Mouse (Mus musculus) adrenal gland, adult 18-20 months (tissue): Measurements from ENCODE around the gene Pfpl. TPM values are rescaled to one million over a fixed set of nuclear protein-coding genes. Genes with fewer than 3 reads are reported as not detected.

Source experiments
- DNase-seq, 2 experiments: peaks; one replicate each; pipeline ENCODE4 v3.0.0; 2021 to 2022; ENCODE audit warnings: low spot score in 2 of 2
- long read RNA-seq, 2 experiments: library from polyadenylated mRNA; stranded (forward); transcript quantifications; one replicate each; pipeline ENCODE4 v2.0.0; 2021
- total RNA-seq, 2 experiments: library from RNA; stranded (reverse); gene quantifications; 1 replicate in 1 of 2; 2 replicates in 1 of 2; pipeline ENCODE4 v1.2.3; 2021

The Pfpl gene
- total RNA-seq: not detected
- long read RNA-seq, experiment 1: 0 reads
- long read RNA-seq, experiment 2: 0 reads

- DNase-seq: no peak
Observed at GRCm38 (mm10) chr19:12427605-12428004, at the start of gene Pfpl. Gene Pfpl, plus strand, starts transcription at chr19:12427905.

- no peak for DNase-seq
Observed at GRCm38 (mm10) chr19:12386979-12387378, 40.7 kb upstream of the Pfpl start, which contains the start of gene Olfr1440. Gene Olfr1440, plus strand, starts transcription at chr19:12387279.

GRCm38 (mm10) chr19:12413737-12414136 lies 14.0 kb upstream of the Pfpl start:
- no peak for DNase-seq

- no peak for DNase-seq
Observed at GRCm38 (mm10) chr19:12417361-12417760, 10.3 kb upstream of the Pfpl start, which contains the start of gene Olfr1441. Gene Olfr1441, plus strand, starts transcription at chr19:12417433.

GRCm38 (mm10) chr19:12418312-12418711 lies 9.4 kb upstream of the Pfpl start:
- DNase-seq: no peak

GRCm38 (mm10) chr19:12420555-12420954 lies 7.2 kb upstream of the Pfpl start:
- DNase-seq: no peak

- DNase-seq: no peak
Observed at GRCm38 (mm10) chr19:12421680-12422079, 6.0 kb upstream of the Pfpl start.

GRCm38 (mm10) chr19:12427101-12427500 lies 604 bp upstream of the Pfpl start:
- no peak for DNase-seq

- peak; percentile 14 to 22 for DNase-seq
Observed at GRCm38 (mm10) chr19:12433033-12433432, 5.3 kb downstream of the Pfpl start.

GRCm38 (mm10) chr19:12435011-12435416 lies 7.3 kb downstream of the Pfpl start:
- no peak for DNase-seq

- DNase-seq: no peak
Observed at GRCm38 (mm10) chr19:12435750-12436524, 8.2 kb downstream of the Pfpl start.

- no peak for DNase-seq
Observed at GRCm38 (mm10) chr19:12439581-12439980, 11.9 kb downstream of the Pfpl start.

- no peak for DNase-seq
Observed at GRCm38 (mm10) chr19:12440103-12440725, 12.5 kb downstream of the Pfpl start.

GRCm38 (mm10) chr19:12442560-12442959 lies 14.9 kb downstream of the Pfpl start:
- DNase-seq: no peak

GRCm38 (mm10) chr19:12445014-12445413 lies 17.3 kb downstream of the Pfpl start:
- no peak for DNase-seq

- DNase-seq: no peak
Observed at GRCm38 (mm10) chr19:12457401-12458066, 29.8 kb downstream of the Pfpl start.

GRCm38 (mm10) chr19:12459516-12459915 lies 31.8 kb downstream of the Pfpl start:
- no peak for DNase-seq

GRCm38 (mm10) chr19:12460282-12461249 lies 32.9 kb downstream of the Pfpl start, which contains the start of gene Mpeg1:
Gene Mpeg1, plus strand, starts transcription at chr19:12460779.
- DNase-seq: no peak

GRCm38 (mm10) chr19:12462851-12463721 lies 35.4 kb downstream of the Pfpl start:
- DNase-seq: no peak

- DNase-seq: no peak
Observed at GRCm38 (mm10) chr19:12463722-12464035, 36.0 kb downstream of the Pfpl start.
